Mouse (Mus musculus): Measurements from ENCODE around the gene Cabp1. TPM values are rescaled to one million over a fixed set of nuclear protein-coding genes. Genes with fewer than 3 reads are reported as not detected.

Cabp1 gene
- polyA plus RNA-seq, 1 experiment: 8.1 TPM

- Histone ChIP-seq H3K9ac (ENCODE audit: low read depth, poor library complexity, severe bottlenecking) (no peak overlapping the region), H3K36me3 (ENCODE audit: control insufficient read depth, insufficient read depth, low read length, poor library complexity, severe bottlenecking) (no peaks in the 10 kb centered on the region), H3K4me1 (ENCODE audit: control insufficient read depth, insufficient read depth, low read length) (no peaks in the 10 kb centered on the region), H3K4me3 (ENCODE audit: low read depth, low read length) (no peak overlapping the region), H3K27ac (ENCODE audit: insufficient read depth, low read length) (peak overlapping the region; percentile 16; the same call in 1 of the 2 replicates), H3K27me3 (ENCODE audit: control insufficient read depth, insufficient read depth, low read length, poor library complexity, severe bottlenecking) (no peaks in the 10 kb centered on the region), H3K9me3 (replicated peaks; ENCODE audit: control insufficient read depth, insufficient read depth, low read length, poor library complexity, severe bottlenecking) (no peaks in the 10 kb centered on the region)
- TF ChIP-seq EP300 (IDR thresholded peaks at IDR 0.05; ENCODE audit: insufficient read depth, low read depth, low read length) (no peak), CTCF (IDR thresholded peaks at IDR 0.05; ENCODE audit: low read depth, low read length) (no peak), POLR2A (IDR thresholded peaks at IDR 0.05; ENCODE audit: insufficient read depth, low read length) (no peak)
Measured at GRCm38 (mm10) chr5:115160655-115161054, 33.5 kb downstream of the Cabp1 start.

DNA sequence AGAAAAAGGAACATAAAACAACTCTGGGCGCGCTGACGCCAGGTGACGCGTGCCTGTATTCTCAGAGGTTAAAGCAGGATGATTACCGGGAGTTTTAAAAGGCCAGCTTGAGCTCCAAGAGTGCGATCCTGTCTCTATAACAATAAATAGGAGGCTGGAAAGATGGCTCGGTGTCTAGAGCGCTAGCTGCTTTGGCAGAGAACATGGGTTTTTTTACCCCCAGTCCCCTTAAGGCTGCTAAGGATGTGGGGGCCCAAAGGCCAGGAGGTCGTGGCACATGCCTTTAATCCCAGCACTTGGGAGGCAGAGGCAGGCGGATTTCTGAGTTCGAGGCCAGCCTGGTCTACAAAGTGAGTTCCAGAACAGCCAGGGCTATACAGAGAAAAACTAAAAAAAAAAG lies 35.0 kb downstream of the Cabp1 start:
- Histone ChIP-seq H3K9ac (ENCODE audit: low read depth, poor library complexity, severe bottlenecking) (peak overlapping the region; percentile 96), H3K36me3 (ENCODE audit: control insufficient read depth, insufficient read depth, low read length, poor library complexity, severe bottlenecking) (no peaks in the 10 kb centered on the region), H3K9me3 (replicated peaks; ENCODE audit: control insufficient read depth, insufficient read depth, low read length, poor library complexity, severe bottlenecking) (no peaks in the 10 kb centered on the region), H3K27me3 (ENCODE audit: control insufficient read depth, insufficient read depth, low read length, poor library complexity, severe bottlenecking) (no peaks in the 10 kb centered on the region), H3K4me1 (ENCODE audit: control insufficient read depth, insufficient read depth, low read length) (no peaks in the 10 kb centered on the region), H3K27ac (ENCODE audit: insufficient read depth, low read length) (no peak overlapping the region), H3K4me3 (ENCODE audit: low read depth, low read length) (peak overlapping the region; percentile 81)
- TF ChIP-seq POLR2A (IDR thresholded peaks at IDR 0.05; ENCODE audit: insufficient read depth, low read length) (no peak), CTCF (IDR thresholded peaks at IDR 0.05; ENCODE audit: low read depth, low read length) (no peak), EP300 (IDR thresholded peaks at IDR 0.05; ENCODE audit: insufficient read depth, low read depth, low read length) (no peak)

DNA sequence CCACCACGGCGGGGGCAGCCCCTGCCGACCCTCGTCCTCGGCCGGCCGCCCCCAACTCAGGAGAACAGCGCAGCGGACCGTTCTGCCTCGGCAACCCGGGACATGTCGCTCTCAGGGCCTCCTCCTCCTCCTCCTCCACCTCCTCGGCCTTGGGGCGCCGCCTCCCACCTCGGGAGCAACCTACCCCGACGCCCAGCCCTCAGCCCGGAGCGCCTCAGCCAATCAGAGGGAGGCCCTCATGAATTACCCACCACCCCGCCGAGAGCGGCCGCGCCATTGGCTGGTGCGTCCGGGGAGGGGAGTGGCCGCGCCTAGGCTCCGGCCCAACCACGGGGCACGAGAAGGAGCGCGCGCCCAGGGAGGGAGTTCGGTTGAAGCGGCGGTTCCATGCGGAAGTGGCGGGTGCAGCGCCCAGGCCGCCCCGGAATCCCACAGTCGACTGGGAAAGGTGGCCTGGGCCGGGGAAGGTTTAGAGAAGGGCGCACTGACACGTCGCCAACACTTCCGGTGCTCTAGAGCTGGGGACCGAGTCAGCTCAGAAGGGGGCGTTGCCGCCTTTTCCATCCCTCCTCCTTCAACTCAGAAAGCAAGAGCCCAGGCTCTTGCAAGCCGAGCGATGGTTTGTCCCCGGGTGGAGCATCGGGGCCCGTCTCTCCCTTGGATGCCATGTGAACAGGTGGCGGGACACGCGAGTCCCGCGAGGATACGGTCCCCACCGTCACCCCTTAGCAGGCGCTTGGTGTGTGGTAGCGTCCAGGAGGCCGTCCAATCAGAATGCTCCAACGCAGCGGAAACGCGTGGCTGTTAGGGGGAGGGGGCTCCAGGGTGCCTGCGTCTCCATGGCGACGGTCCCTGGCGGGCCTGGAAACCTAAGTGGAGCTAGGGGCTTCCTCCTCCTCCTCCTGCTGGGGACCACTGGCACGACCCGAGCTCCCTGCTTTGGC lies 35.9 kb downstream of the Cabp1 start, which contains the start of gene Mlec:
TSS of gene Mlec (minus strand) at position 140 of the 944 bp plus-strand sequence.
- TF ChIP-seq CTCF (IDR thresholded peaks at IDR 0.05; ENCODE audit: low read depth, low read length) (no peak), POLR2A (IDR thresholded peaks at IDR 0.05; ENCODE audit: insufficient read depth, low read length) (peak; percentile 83)
- peak within 1 kb of the TSS; percentile 96 for H3K9ac ChIP-seq (ENCODE audit: low read depth, poor library complexity, severe bottlenecking)
- peaks cover 2% of the 10 kb centered on the region for H3K36me3 ChIP-seq (ENCODE audit: control insufficient read depth, insufficient read depth, low read length, poor library complexity, severe bottlenecking)
- H3K4me3 ChIP-seq (ENCODE audit: low read depth, low read length): peak within 1 kb of the TSS; percentile 97
- peak within 1 kb of the TSS; percentile 47; the same call in 1 of the 2 replicates for H3K27ac ChIP-seq (ENCODE audit: insufficient read depth, low read length)
- no peaks in the 10 kb centered on the region for H3K9me3 ChIP-seq (replicated peaks; ENCODE audit: control insufficient read depth, insufficient read depth, low read length, poor library complexity, severe bottlenecking)
- peaks cover 3% of the 10 kb centered on the region for H3K4me1 ChIP-seq (ENCODE audit: control insufficient read depth, insufficient read depth, low read length)
- H3K27me3 ChIP-seq (ENCODE audit: control insufficient read depth, insufficient read depth, low read length, poor library complexity, severe bottlenecking): no peaks in the 10 kb centered on the region

DNA sequence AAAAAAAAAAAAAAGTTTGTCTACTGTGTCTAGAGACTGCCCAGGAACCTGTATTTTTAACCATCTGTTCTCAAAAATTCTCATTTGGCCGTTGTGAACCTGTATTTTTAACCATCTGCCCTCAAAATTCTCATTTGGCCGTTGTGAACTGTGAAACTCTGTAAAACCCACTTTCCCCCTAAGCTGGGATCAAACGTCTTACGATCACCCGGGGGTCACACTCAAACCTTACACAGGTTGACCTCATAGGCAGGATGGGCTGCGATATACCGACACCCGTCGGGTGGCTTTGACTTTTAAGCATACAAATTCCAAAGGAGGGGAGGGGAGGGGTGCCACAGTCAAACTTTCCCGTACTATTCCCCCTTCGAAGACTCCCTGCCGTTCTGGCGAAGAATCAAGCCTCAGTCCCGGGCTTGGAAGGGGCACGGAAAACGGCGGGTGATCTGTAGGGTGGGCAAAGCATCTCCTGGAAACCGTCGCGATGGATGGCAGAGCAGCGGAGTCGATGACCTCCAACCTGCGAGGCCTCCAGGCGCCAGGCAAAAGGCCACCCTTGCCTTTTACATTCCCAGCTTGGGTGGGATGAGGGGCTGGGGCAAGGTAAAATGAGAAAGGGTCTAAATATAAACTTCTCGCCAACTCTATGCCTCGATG lies 37.1 kb downstream of the Cabp1 start:
- TF ChIP-seq POLR2A (IDR thresholded peaks at IDR 0.05; ENCODE audit: insufficient read depth, low read length): no peak
- H3K4me1 ChIP-seq (ENCODE audit: control insufficient read depth, insufficient read depth, low read length): peaks cover 4% of the 10 kb centered on the region
- H3K36me3 ChIP-seq (ENCODE audit: control insufficient read depth, insufficient read depth, low read length, poor library complexity, severe bottlenecking): peaks cover 5% of the 10 kb centered on the region

GRCm38 (mm10) chr5:115156401-115156800 lies 37.8 kb downstream of the Cabp1 start:
- Histone ChIP-seq H3K4me1 (ENCODE audit: control insufficient read depth, insufficient read depth, low read length) (peaks cover 4% of the 10 kb centered on the region), H3K4me3 (ENCODE audit: low read depth, low read length) (peak overlapping the region; percentile 32), H3K36me3 (ENCODE audit: control insufficient read depth, insufficient read depth, low read length, poor library complexity, severe bottlenecking) (peaks cover 5% of the 10 kb centered on the region), H3K9me3 (replicated peaks; ENCODE audit: control insufficient read depth, insufficient read depth, low read length, poor library complexity, severe bottlenecking) (no peaks in the 10 kb centered on the region), H3K27ac (ENCODE audit: insufficient read depth, low read length) (0 out of 2 replicates have a peak overlapping the region, but pooled peaks have one; percentile 1), H3K27me3 (ENCODE audit: control insufficient read depth, insufficient read depth, low read length, poor library complexity, severe bottlenecking) (no peaks in the 10 kb centered on the region), H3K9ac (ENCODE audit: low read depth, poor library complexity, severe bottlenecking) (peak overlapping the region; percentile 96)
- no peak for TF ChIP-seq CTCF (IDR thresholded peaks at IDR 0.05; ENCODE audit: low read depth, low read length)
- no peak for TF ChIP-seq EP300 (IDR thresholded peaks at IDR 0.05; ENCODE audit: insufficient read depth, low read depth, low read length)
- no peak for TF ChIP-seq POLR2A (IDR thresholded peaks at IDR 0.05; ENCODE audit: insufficient read depth, low read length)

More for the DNA sequence above, 37.1 kb downstream of the Cabp1 start:
- Histone ChIP-seq H3K9ac (ENCODE audit: low read depth, poor library complexity, severe bottlenecking) (peak overlapping the region; percentile 96), H3K9me3 (replicated peaks; ENCODE audit: control insufficient read depth, insufficient read depth, low read length, poor library complexity, severe bottlenecking) (no peaks in the 10 kb centered on the region), H3K27ac (ENCODE audit: insufficient read depth, low read length) (peak overlapping the region; percentile 37; the same call in 1 of the 2 replicates), H3K4me3 (ENCODE audit: low read depth, low read length) (peak overlapping the region; percentile 97), H3K27me3 (ENCODE audit: control insufficient read depth, insufficient read depth, low read length, poor library complexity, severe bottlenecking) (no peaks in the 10 kb centered on the region)
